Mouse (Mus musculus) lung, embryonic 14.5 days (tissue): ENCODE results near the gene Cutc. TPM values are rescaled to one million over a fixed set of nuclear protein-coding genes. Genes with fewer than 3 reads are reported as not detected.

Source experiments
- ATAC-seq: fragments of 200-750 bp; cut with Nextera tagmentation; 2 replicates; pipeline ENCODE4 v1.8.0; 2017; ENCODE audit warnings: mild to moderate bottlenecking, moderate TSS enrichment, moderate library complexity; ENCODE audit not compliant: insufficient read depth
- DNase-seq: peaks from one replicate; pipeline ENCODE4 v3.0.0-alpha.2; 2015
- H3K27ac ChIP-seq: fragments of 300-500 bp; sonication (generic); 2 replicates; pipeline ENCODE4 v1.5.1; 2014; ENCODE audit warnings: low read depth, mild to moderate bottlenecking, moderate library complexity
- H3K27me3 ChIP-seq: fragments of 300-500 bp; sonication (generic); 2 replicates; pipeline ENCODE4 v1.6.1; 2014; ENCODE audit warnings: low read length, control low read depth; ENCODE audit not compliant: insufficient read depth
- H3K36me3 ChIP-seq: fragments of 300-500 bp; sonication (generic); 2 replicates; pipeline ENCODE4 v1.6.1; 2014; ENCODE audit warnings: control low read depth; ENCODE audit not compliant: insufficient read depth
- H3K4me1 ChIP-seq: fragments of 300-500 bp; sonication (generic); 2 replicates; pipeline ENCODE4 v1.6.1; 2014; ENCODE audit warnings: antibody characterized with exemption, control low read depth; ENCODE audit not compliant: insufficient read depth
- H3K4me2 ChIP-seq: fragments of 300-500 bp; sonication (generic); 2 replicates; pipeline ENCODE4 v1.6.1; 2014; ENCODE audit warnings: mild to moderate bottlenecking
- H3K4me3 ChIP-seq: fragments of 300-500 bp; sonication (generic); 2 replicates; pipeline ENCODE4 v1.5.1; 2014; ENCODE audit warnings: low read depth, low read length
- H3K9ac ChIP-seq: fragments of 300-500 bp; sonication (generic); 2 replicates; pipeline ENCODE4 v1.6.1; 2014
- H3K9me3 ChIP-seq: fragments of 300-500 bp; sonication (generic); 2 replicates; pipeline ENCODE4 v1.6.1; 2016; ENCODE audit warnings: low read depth, low read length, control low read depth
- CTCF ChIP-seq: IDR thresholded peaks from 2 replicates; pipeline ENCODE4 v1.5.1; 2016; ENCODE audit warnings: antibody characterized with exemption, low read depth
- WGBS: fragments of 180-500 bp; shearing (Covaris S2); extraction: QIAGEN DNeasy Blood & Tissue Kit; methylation state at CpG from one replicate; pipeline ENCODE4 v1.1.7; 2014; 5-methylcytosine and 5-hydroxymethylcytosine counted together
- polyA plus RNA-seq: library from polyadenylated mRNA; unstranded; fragments of >200 nt; fragmentation: Nextera tagmentation; extraction: Ambion mirVana; gene quantifications from 2 replicates; pipeline ENCODE4 v1.2.1, GENCODE M21; 2014

Gene Cutc
- polyA plus RNA-seq, 1 experiment from 2014 or later, result 11.6 TPM

GRCm38 (mm10) chr19:43753226-43753835, 535 bp downstream of the Cutc start:
- peak; percentile 82 for TF ChIP-seq CTCF
- peak overlapping the region; percentile 64 for H3K4me3 ChIP-seq
- H3K4me2 ChIP-seq, result peak overlapping the region; percentile 68
- peak overlapping the region; percentile 96 for H3K27ac ChIP-seq
- no peaks in the 10 kb centered on the region for H3K9me3 ChIP-seq
- ATAC-seq (peak; percentile 90), DNase-seq (peak; percentile 90)
- H3K9ac ChIP-seq, result peak overlapping the region; percentile 77
- 1% methylated on average over 24 of the region's 24 CpGs for WGBS
- H3K27me3 ChIP-seq, result no peaks in the 10 kb centered on the region
- H3K4me1 ChIP-seq, result no peaks in the 10 kb centered on the region
- H3K36me3 ChIP-seq, result peaks cover 15% of the 10 kb centered on the region

GRCm38 (mm10) chr19:43754237-43754636, 1.4 kb downstream of the Cutc start:
- no peaks in the 10 kb centered on the region for H3K4me1 ChIP-seq
- no peaks in the 10 kb centered on the region for H3K9me3 ChIP-seq
- H3K27ac ChIP-seq, result no peak overlapping the region
- ATAC-seq, result no peak
- TF ChIP-seq CTCF, result no peak
- no peak overlapping the region for H3K4me2 ChIP-seq
- no peak overlapping the region for H3K4me3 ChIP-seq
- H3K36me3 ChIP-seq, result peaks cover 13% of the 10 kb centered on the region
- DNase-seq, result no peak
- H3K9ac ChIP-seq, result no peak overlapping the region
- 67% methylated on average over 2 of the region's 2 CpGs for WGBS
- H3K27me3 ChIP-seq, result no peaks in the 10 kb centered on the region

- H3K4me3 ChIP-seq, result no peak overlapping the region
- no peak overlapping the region for H3K4me2 ChIP-seq
- 58% methylated on average over 2 of the region's 2 CpGs for WGBS
- no peaks in the 10 kb centered on the region for H3K9me3 ChIP-seq
- H3K9ac ChIP-seq, result no peak overlapping the region
- H3K36me3 ChIP-seq, result peaks cover 12% of the 10 kb centered on the region
- ATAC-seq (no peak), DNase-seq (no peak)
- H3K27me3 ChIP-seq, result no peaks in the 10 kb centered on the region
- H3K27ac ChIP-seq, result no peak overlapping the region
- no peak for TF ChIP-seq CTCF
- no peaks in the 10 kb centered on the region for H3K4me1 ChIP-seq
Observed at GRCm38 (mm10) chr19:43754872-43755271, 2.1 kb downstream of the Cutc start.

- H3K4me1 ChIP-seq, result no peaks in the 10 kb centered on the region
- no peaks in the 10 kb centered on the region for H3K9me3 ChIP-seq
- 19% methylated on average over 6 of the region's 6 CpGs for WGBS
- peak; percentile 91 for DNase-seq
- ATAC-seq, result no peak
- H3K36me3 ChIP-seq, result no peaks in the 10 kb centered on the region
- no peak overlapping the region for H3K9ac ChIP-seq
- H3K27me3 ChIP-seq, result no peaks in the 10 kb centered on the region
- H3K27ac ChIP-seq, result no peak overlapping the region
- peak; percentile 78 for TF ChIP-seq CTCF
- no peak overlapping the region for H3K4me3 ChIP-seq
- H3K4me2 ChIP-seq, result no peak overlapping the region
Observed at GRCm38 (mm10) chr19:43760504-43760903, 7.7 kb downstream of the Cutc start.

DNA sequence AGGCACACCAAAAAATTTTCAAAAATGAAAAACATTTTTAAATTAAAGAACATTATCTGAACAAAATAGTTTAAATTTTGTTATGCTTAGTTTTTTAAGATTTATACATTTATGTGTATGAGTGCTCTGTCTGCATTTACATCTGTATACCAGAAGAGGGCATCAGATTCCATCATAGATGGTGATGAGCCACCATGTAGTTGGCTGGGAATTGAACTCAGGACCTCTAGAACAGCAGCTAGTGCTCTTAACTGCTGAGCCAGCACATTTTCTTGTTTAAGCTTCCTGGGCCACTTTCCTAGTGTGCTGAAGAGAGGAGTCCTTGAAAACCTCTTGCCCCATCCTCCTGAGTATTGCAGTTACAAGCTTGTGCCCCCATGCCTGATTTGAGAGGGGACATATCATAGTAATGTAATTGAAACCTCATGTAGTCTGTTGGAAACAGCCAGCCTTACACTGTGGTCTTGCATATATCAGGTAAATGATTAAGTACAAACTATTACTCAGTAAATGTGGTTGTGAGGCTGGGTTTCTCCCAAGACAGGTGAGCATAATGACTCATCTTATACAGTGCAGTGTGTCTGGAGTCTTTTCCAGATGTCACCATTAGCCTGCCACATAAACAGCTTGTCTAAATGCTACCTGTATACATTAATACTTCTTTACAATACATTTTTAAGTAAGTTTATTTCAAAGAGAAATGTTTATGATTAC, 8.9 kb downstream of the Cutc start:
- Histone ChIP-seq H3K4me3 (no peak overlapping the region), H3K36me3 (no peaks in the 10 kb centered on the region), H3K4me2 (no peak overlapping the region), H3K9me3 (no peaks in the 10 kb centered on the region), H3K4me1 (no peaks in the 10 kb centered on the region), H3K27me3 (no peaks in the 10 kb centered on the region), H3K27ac (no peak overlapping the region), H3K9ac (no peak overlapping the region)
- no peak for ATAC-seq
- TF ChIP-seq CTCF, result no peak
- DNase-seq, result no peak

DNA sequence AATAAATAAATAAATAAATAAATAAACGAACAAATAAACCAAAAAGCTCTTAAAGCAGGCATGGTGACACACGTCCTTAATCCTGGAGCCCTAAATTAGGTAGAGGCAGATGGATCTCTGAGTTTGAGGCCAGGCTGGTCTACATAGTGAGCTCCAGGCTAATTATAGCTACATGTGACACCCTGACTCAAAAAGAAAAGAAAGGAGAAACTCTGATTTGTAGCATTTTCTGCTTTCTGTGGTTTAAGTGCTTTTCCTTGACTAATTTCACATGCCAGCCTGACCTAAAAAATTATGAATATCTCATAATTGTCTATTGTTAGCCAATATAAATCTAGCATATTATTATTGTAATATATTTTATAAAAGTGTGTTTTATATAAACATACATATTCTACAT, 9.6 kb downstream of the Cutc start:
- Histone ChIP-seq H3K4me1 (no peaks in the 10 kb centered on the region), H3K36me3 (no peaks in the 10 kb centered on the region), H3K27me3 (no peaks in the 10 kb centered on the region), H3K4me3 (no peak overlapping the region), H3K9me3 (no peaks in the 10 kb centered on the region), H3K27ac (no peak overlapping the region), H3K4me2 (no peak overlapping the region), H3K9ac (no peak overlapping the region)
- no peak for DNase-seq
- TF ChIP-seq CTCF, result no peak
- no peak for ATAC-seq
- 62% methylated on average over 2 of the region's 2 CpGs for WGBS

- H3K4me2 ChIP-seq, result no peak overlapping the region
- H3K9me3 ChIP-seq, result no peaks in the 10 kb centered on the region
- no peak for TF ChIP-seq CTCF
- H3K4me1 ChIP-seq, result no peaks in the 10 kb centered on the region
- no peak overlapping the region for H3K9ac ChIP-seq
- no peak for ATAC-seq
- H3K4me3 ChIP-seq, result no peak overlapping the region
- H3K27me3 ChIP-seq, result no peaks in the 10 kb centered on the region
- H3K27ac ChIP-seq, result no peak overlapping the region
- WGBS, result 83% methylated on average over 5 of the region's 5 CpGs
- H3K36me3 ChIP-seq, result no peaks in the 10 kb centered on the region
- no peak for DNase-seq
Observed at GRCm38 (mm10) chr19:43766451-43766850, 13.7 kb downstream of the Cutc start.
